Mouse (Mus musculus): Measurements from ENCODE around the gene Tbc1d5. TPM values are rescaled to one million over a fixed set of nuclear protein-coding genes. Genes with fewer than 3 reads are reported as not detected.
A peak's percentile ranks its signal among the peaks of the same experiment; 100 is the strongest.

Tbc1d5 gene
- polyA plus RNA-seq, 1 experiment from 2014 or later, result 6.8 TPM

GRCm38 (mm10) chr17:50775247-50775646, 403.9 kb downstream of the Tbc1d5 start:
- Histone ChIP-seq H3K4me2 (no peak overlapping the region), H3K27ac (no peak overlapping the region), H3K4me3 (no peak overlapping the region), H3K36me3 (ENCODE audit: poor library complexity, severe bottlenecking) (no peaks in the 10 kb centered on the region), H3K4me1 (no peaks in the 10 kb centered on the region), H3K9ac (no peak overlapping the region), H3K9me3 (replicated peaks) (no peaks in the 10 kb centered on the region), H3K27me3 (no peaks in the 10 kb centered on the region)
- WGBS, result 73% methylated on average over 3 of the region's 3 CpGs
- ATAC-seq, result no peak

GRCm38 (mm10) chr17:50764387-50764786, 414.8 kb downstream of the Tbc1d5 start:
- no peak overlapping the region for H3K4me3 ChIP-seq
- H3K9ac ChIP-seq, result no peak overlapping the region
- H3K36me3 ChIP-seq (ENCODE audit: poor library complexity, severe bottlenecking), result no peaks in the 10 kb centered on the region
- no peak overlapping the region for H3K4me2 ChIP-seq
- no peaks in the 10 kb centered on the region for H3K27me3 ChIP-seq
- peaks cover 5% of the 10 kb centered on the region; the same call in 1 of the 2 replicates for H3K4me1 ChIP-seq
- ATAC-seq, result no peak
- no peaks in the 10 kb centered on the region for H3K9me3 ChIP-seq (replicated peaks)
- 95% methylated on average over 7 of the region's 7 CpGs for WGBS
- H3K27ac ChIP-seq, result no peak overlapping the region

GRCm38 (mm10) chr17:50763407-50763806, 415.7 kb downstream of the Tbc1d5 start:
- Histone ChIP-seq H3K27me3 (no peaks in the 10 kb centered on the region), H3K4me2 (no peak overlapping the region), H3K4me3 (no peak overlapping the region), H3K9me3 (replicated peaks) (no peaks in the 10 kb centered on the region), H3K27ac (peak overlapping the region; percentile 19; the same call in 1 of the 2 replicates), H3K9ac (no peak overlapping the region), H3K4me1 (peaks cover 5% of the 10 kb centered on the region; the same call in 1 of the 2 replicates), H3K36me3 (ENCODE audit: poor library complexity, severe bottlenecking) (no peaks in the 10 kb centered on the region)
- ATAC-seq, result peak; percentile 80
- WGBS, result 69% methylated on average over 5 of the region's 5 CpGs

GRCm38 (mm10) chr17:50762231-50762630, 416.9 kb downstream of the Tbc1d5 start:
- Histone ChIP-seq H3K4me2 (no peak overlapping the region), H3K9me3 (replicated peaks) (no peaks in the 10 kb centered on the region), H3K9ac (no peak overlapping the region), H3K27ac (no peak overlapping the region), H3K4me1 (peaks cover 5% of the 10 kb centered on the region; the same call in 1 of the 2 replicates), H3K36me3 (ENCODE audit: poor library complexity, severe bottlenecking) (no peaks in the 10 kb centered on the region), H3K27me3 (no peaks in the 10 kb centered on the region), H3K4me3 (no peak overlapping the region)
- no peak for ATAC-seq
- 90% methylated on average over 5 of the region's 5 CpGs for WGBS

- H3K36me3 ChIP-seq (ENCODE audit: poor library complexity, severe bottlenecking), result 0 out of 2 replicates have a peak, but pooled peaks cover 3% of the 10 kb centered on the region
- WGBS, result 15% methylated on average over 5 of the region's 5 CpGs
- H3K4me1 ChIP-seq, result peaks cover 5% of the 10 kb centered on the region; the same call in 1 of the 2 replicates
- H3K4me2 ChIP-seq, result no peak overlapping the region
- peak; percentile 23; the same call in 1 of the 2 replicates for ATAC-seq
- no peaks in the 10 kb centered on the region for H3K9me3 ChIP-seq (replicated peaks)
- no peak overlapping the region for H3K27ac ChIP-seq
- H3K4me3 ChIP-seq, result no peak overlapping the region
- no peak overlapping the region for H3K9ac ChIP-seq
- H3K27me3 ChIP-seq, result no peaks in the 10 kb centered on the region
These were observed 418.1 kb downstream of the Tbc1d5 start for GRCm38 (mm10) chr17:50761082-50761481.

GRCm38 (mm10) chr17:50753356-50754138, 425.6 kb downstream of the Tbc1d5 start:
- Histone ChIP-seq H3K27me3 (no peaks in the 10 kb centered on the region), H3K27ac (no peak overlapping the region), H3K4me2 (no peak overlapping the region), H3K36me3 (ENCODE audit: poor library complexity, severe bottlenecking) (0 out of 2 replicates have a peak, but pooled peaks cover 7% of the 10 kb centered on the region), H3K9ac (no peak overlapping the region), H3K4me1 (no peaks in the 10 kb centered on the region), H3K4me3 (no peak overlapping the region), H3K9me3 (replicated peaks) (no peaks in the 10 kb centered on the region)
- WGBS, result 86% methylated on average over 9 of the region's 9 CpGs
- no peak for ATAC-seq

GRCm38 (mm10) chr17:50752753-50753152, 426.4 kb downstream of the Tbc1d5 start:
- no peak overlapping the region for H3K4me2 ChIP-seq
- H3K36me3 ChIP-seq (ENCODE audit: poor library complexity, severe bottlenecking), result 0 out of 2 replicates have a peak, but pooled peaks cover 7% of the 10 kb centered on the region
- no peaks in the 10 kb centered on the region for H3K9me3 ChIP-seq (replicated peaks)
- H3K27ac ChIP-seq, result no peak overlapping the region
- 86% methylated on average over 3 of the region's 3 CpGs for WGBS
- H3K27me3 ChIP-seq, result no peaks in the 10 kb centered on the region
- H3K9ac ChIP-seq, result no peak overlapping the region
- no peaks in the 10 kb centered on the region for H3K4me1 ChIP-seq
- ATAC-seq, result no peak
- H3K4me3 ChIP-seq, result no peak overlapping the region

GRCm38 (mm10) chr17:50751911-50752310, 427.2 kb downstream of the Tbc1d5 start:
- H3K9me3 ChIP-seq (replicated peaks), result no peaks in the 10 kb centered on the region
- H3K36me3 ChIP-seq (ENCODE audit: poor library complexity, severe bottlenecking), result 0 out of 2 replicates have a peak, but pooled peaks cover 7% of the 10 kb centered on the region
- H3K4me2 ChIP-seq, result no peak overlapping the region
- H3K4me3 ChIP-seq, result no peak overlapping the region
- H3K4me1 ChIP-seq, result no peaks in the 10 kb centered on the region
- ATAC-seq, result no peak
- no peak overlapping the region for H3K9ac ChIP-seq
- no peaks in the 10 kb centered on the region for H3K27me3 ChIP-seq
- no peak overlapping the region for H3K27ac ChIP-seq
- 88% methylated on average over 3 of the region's 3 CpGs for WGBS

GRCm38 (mm10) chr17:50750874-50751273, 428.3 kb downstream of the Tbc1d5 start:
- H3K9ac ChIP-seq, result no peak overlapping the region
- H3K27ac ChIP-seq, result no peak overlapping the region
- 0 out of 2 replicates have a peak, but pooled peaks cover 3% of the 10 kb centered on the region for H3K36me3 ChIP-seq (ENCODE audit: poor library complexity, severe bottlenecking)
- no peak for ATAC-seq
- H3K9me3 ChIP-seq (replicated peaks), result no peaks in the 10 kb centered on the region
- no peaks in the 10 kb centered on the region for H3K27me3 ChIP-seq
- no peak overlapping the region for H3K4me3 ChIP-seq
- no peak overlapping the region for H3K4me2 ChIP-seq
- 49% methylated on average over 2 of the region's 2 CpGs for WGBS
- no peaks in the 10 kb centered on the region for H3K4me1 ChIP-seq

- Histone ChIP-seq H3K27me3 (no peaks in the 10 kb centered on the region), H3K4me2 (no peak overlapping the region), H3K36me3 (ENCODE audit: poor library complexity, severe bottlenecking) (no peaks in the 10 kb centered on the region; the same call in 1 of the 2 replicates), H3K9ac (no peak overlapping the region), H3K4me1 (peaks cover 2% of the 10 kb centered on the region), H3K9me3 (replicated peaks) (no peaks in the 10 kb centered on the region), H3K4me3 (no peak overlapping the region), H3K27ac (no peak overlapping the region)
- 87% methylated on average over 6 of the region's 6 CpGs for WGBS
- no peak for ATAC-seq
These were observed 437.8 kb downstream of the Tbc1d5 start for GRCm38 (mm10) chr17:50741386-50741785.

- Histone ChIP-seq H3K36me3 (ENCODE audit: poor library complexity, severe bottlenecking) (no peaks in the 10 kb centered on the region; the same call in 1 of the 2 replicates), H3K4me3 (no peak overlapping the region), H3K4me1 (peaks cover 8% of the 10 kb centered on the region), H3K27ac (no peak overlapping the region), H3K9me3 (replicated peaks) (no peaks in the 10 kb centered on the region), H3K4me2 (no peak overlapping the region), H3K27me3 (no peaks in the 10 kb centered on the region), H3K9ac (no peak overlapping the region)
- WGBS, result 97% methylated on average over 1 of the region's 1 CpGs
- no peak for ATAC-seq
These were observed 438.3 kb downstream of the Tbc1d5 start for GRCm38 (mm10) chr17:50740804-50741203.

- ATAC-seq, result no peak
- peaks cover 5% of the 10 kb centered on the region; the same call in 1 of the 2 replicates for H3K36me3 ChIP-seq (ENCODE audit: poor library complexity, severe bottlenecking)
- WGBS, result 95% methylated on average over 2 of the region's 2 CpGs
These were observed 440.7 kb downstream of the Tbc1d5 start for GRCm38 (mm10) chr17:50738476-50738875.

More at GRCm38 (mm10) chr17:50738476-50738875, 440.7 kb downstream of the Tbc1d5 start:
- H3K4me3 ChIP-seq, result no peak overlapping the region
- H3K27ac ChIP-seq, result no peak overlapping the region
- H3K4me2 ChIP-seq, result no peak overlapping the region
- no peaks in the 10 kb centered on the region for H3K9me3 ChIP-seq (replicated peaks)
- peaks cover 9% of the 10 kb centered on the region for H3K4me1 ChIP-seq
- H3K27me3 ChIP-seq, result no peaks in the 10 kb centered on the region
- no peak overlapping the region for H3K9ac ChIP-seq

Measured in forebrain, embryonic 13.5 days (tissue).